Mouse (Mus musculus) embryonic facial prominence, embryonic 14.5 days (tissue): ENCODE data around the gene Hspa12b. TPM values are rescaled to one million over a fixed set of nuclear protein-coding genes. Genes with fewer than 3 reads are reported as not detected.

ENCODE experiments used
- ATAC-seq: fragments of 200-750 bp; cut with Nextera tagmentation; 2 replicates; pipeline ENCODE4 v1.8.0; 2017; ENCODE audit warnings: low read depth, moderate number of reproducible peaks, moderate TSS enrichment
- DNase-seq: peaks from one replicate; pipeline ENCODE4 v3.0.0-alpha.2; 2015; ENCODE audit warnings: low spot score
- H3K27ac ChIP-seq: fragments of 300-500 bp; sonication (generic); replicated peaks from 2 replicates; pipeline ENCODE4 v1.5.1; 2014; ENCODE audit warnings: low read depth, mild to moderate bottlenecking, low read length, moderate library complexity
- H3K27me3 ChIP-seq: fragments of 300-500 bp; sonication (generic); replicated peaks from 2 replicates; pipeline ENCODE4 v1.6.1; 2014; ENCODE audit warnings: low read length; ENCODE audit not compliant: control insufficient read depth, insufficient read depth
- H3K36me3 ChIP-seq: fragments of 300-500 bp; sonication (generic); 2 replicates; pipeline ENCODE4 v1.6.1; 2014; ENCODE audit warnings: low read length, mixed read lengths; ENCODE audit not compliant: control insufficient read depth, insufficient read depth
- H3K4me1 ChIP-seq: fragments of 300-500 bp; sonication (generic); 2 replicates; pipeline ENCODE4 v1.6.1; 2014; ENCODE audit warnings: antibody characterized with exemption, low read length; ENCODE audit not compliant: control insufficient read depth, insufficient read depth
- H3K4me2 ChIP-seq: fragments of 300-500 bp; sonication (generic); 2 replicates; pipeline ENCODE4 v1.6.1; 2014; ENCODE audit warnings: low read depth, mild to moderate bottlenecking, low read length, moderate library complexity, mixed read lengths
- H3K4me3 ChIP-seq: fragments of 300-500 bp; sonication (generic); 2 replicates; pipeline ENCODE4 v1.5.1; 2014; ENCODE audit warnings: low read depth, mild to moderate bottlenecking, low read length
- H3K9ac ChIP-seq: fragments of 300-500 bp; sonication (generic); 2 replicates; pipeline ENCODE4 v1.6.1; 2014; ENCODE audit warnings: low read depth, mild to moderate bottlenecking, low read length, moderate library complexity, mixed read lengths
- H3K9me3 ChIP-seq: fragments of 300-500 bp; sonication (generic); 2 replicates; pipeline ENCODE4 v1.6.1; 2016; ENCODE audit warnings: low read length; ENCODE audit not compliant: control insufficient read depth
- WGBS: fragments of 180-500 bp; shearing (Covaris S2); extraction: QIAGEN DNeasy Blood & Tissue Kit; methylation state at CpG from one replicate; pipeline ENCODE4 v1.1.7; 2014; 5-methylcytosine and 5-hydroxymethylcytosine counted together
- polyA plus RNA-seq: library from polyadenylated mRNA; unstranded; fragments of >200 nt; fragmentation: Nextera tagmentation; extraction: Ambion mirVana; gene quantifications from 2 replicates; pipeline ENCODE4 v1.2.1, GENCODE M21; 2014

Hspa12b gene
- polyA plus RNA-seq, 1 experiment from 2014 or later: 9.2 TPM

GRCm38 (mm10) chr2:131186771-131187601 is 59.9 kb downstream of the Hspa12b start, which contains the start of the genes Cdc25b and Spef1:
Cdc25b (plus strand) TSS chr2:131186949.
Spef1 (minus strand) TSS chr2:131187282.
- Histone ChIP-seq H3K4me1 (peaks cover 30% of the 10 kb centered on the region), H3K9me3 (no peaks in the 10 kb centered on the region), H3K27ac (peak within 1 kb of the TSS; percentile 74), H3K4me2 (peak within 1 kb of the TSS; percentile 77), H3K36me3 (peaks cover 7% of the 10 kb centered on the region), H3K27me3 (no peaks in the 10 kb centered on the region), H3K9ac (peak within 1 kb of the TSS; percentile 78), H3K4me3 (peak within 1 kb of the TSS; percentile 74)
- peak; percentile 93 for DNase-seq
- WGBS: 2% methylated on average over 32 of the region's 43 CpGs
- peak; percentile 90 for ATAC-seq

GRCm38 (mm10) chr2:131187602-131187922 is 60.5 kb downstream of the Hspa12b start:
- DNase-seq: no peak
- Histone ChIP-seq H3K27me3 (no peaks in the 10 kb centered on the region), H3K4me3 (peak overlapping the region; percentile 74), H3K4me1 (peaks cover 30% of the 10 kb centered on the region), H3K27ac (peak overlapping the region; percentile 74; the same call in 1 of the 2 replicates), H3K9me3 (no peaks in the 10 kb centered on the region), H3K9ac (peak overlapping the region; percentile 78), H3K36me3 (peaks cover 13% of the 10 kb centered on the region), H3K4me2 (peak overlapping the region; percentile 77)
- 26% methylated on average over 3 of the region's 3 CpGs for WGBS
- ATAC-seq: no peak

- H3K4me1 ChIP-seq: peaks cover 30% of the 10 kb centered on the region
- no peaks in the 10 kb centered on the region for H3K9me3 ChIP-seq
- ATAC-seq: no peak
- H3K36me3 ChIP-seq: peaks cover 20% of the 10 kb centered on the region
- H3K9ac ChIP-seq: no peak overlapping the region
- no peak for DNase-seq
- H3K4me3 ChIP-seq: no peak overlapping the region
- no peak overlapping the region for H3K27ac ChIP-seq
- H3K27me3 ChIP-seq: no peaks in the 10 kb centered on the region
- 94% methylated on average over 5 of the region's 5 CpGs for WGBS
- peak overlapping the region; percentile 77; the same call in 1 of the 2 replicates for H3K4me2 ChIP-seq
Measured at GRCm38 (mm10) chr2:131188311-131188710, 61.2 kb downstream of the Hspa12b start.

- WGBS: 45% methylated on average over 5 of the region's 5 CpGs
- Histone ChIP-seq H3K9me3 (no peaks in the 10 kb centered on the region), H3K9ac (peak overlapping the region; percentile 8; the same call in 1 of the 2 replicates), H3K4me2 (no peak overlapping the region), H3K27me3 (no peaks in the 10 kb centered on the region), H3K27ac (peak overlapping the region; percentile 70; the same call in 1 of the 2 replicates), H3K36me3 (peaks cover 34% of the 10 kb centered on the region), H3K4me3 (no peak overlapping the region), H3K4me1 (peaks cover 30% of the 10 kb centered on the region)
- ATAC-seq (no peak), DNase-seq (peak; percentile 67)
Measured at GRCm38 (mm10) chr2:131189521-131190309, 62.6 kb downstream of the Hspa12b start.

- no peaks in the 10 kb centered on the region for H3K27me3 ChIP-seq
- H3K4me2 ChIP-seq: no peak overlapping the region
- DNase-seq (peak; percentile 82), ATAC-seq (peak; percentile 46)
- no peaks in the 10 kb centered on the region for H3K9me3 ChIP-seq
- peak overlapping the region; percentile 25 for H3K9ac ChIP-seq
- no peak overlapping the region for H3K4me3 ChIP-seq
- 18% methylated on average over 10 of the region's 10 CpGs for WGBS
- H3K27ac ChIP-seq: peak overlapping the region; percentile 70
- H3K4me1 ChIP-seq: peaks cover 30% of the 10 kb centered on the region
- peaks cover 41% of the 10 kb centered on the region for H3K36me3 ChIP-seq
Measured at GRCm38 (mm10) chr2:131190344-131191004, 63.4 kb downstream of the Hspa12b start.

- no peak for DNase-seq
- H3K36me3 ChIP-seq: peaks cover 46% of the 10 kb centered on the region
- H3K9me3 ChIP-seq: no peaks in the 10 kb centered on the region
- no peaks in the 10 kb centered on the region for H3K27me3 ChIP-seq
- H3K9ac ChIP-seq: peak overlapping the region; percentile 25; the same call in 1 of the 2 replicates
- no peak overlapping the region for H3K4me3 ChIP-seq
- peaks cover 30% of the 10 kb centered on the region for H3K4me1 ChIP-seq
- ATAC-seq: no peak
- H3K4me2 ChIP-seq: no peak overlapping the region
- H3K27ac ChIP-seq: no peak overlapping the region; the same call in 1 of the 2 replicates
- 76% methylated on average over 7 of the region's 7 CpGs for WGBS
Measured at GRCm38 (mm10) chr2:131191005-131191390, 63.9 kb downstream of the Hspa12b start.

Other genes with a start within 250 kb of the Hspa12b start
- gene 4930402H24Rik, start 220.9 kb upstream of the Hspa12b start, polyA plus RNA-seq: 33.0 and 33.3 TPM in 2 replicates
- 9.4 and 11.4 TPM in 2 replicates for gene Atrn, start 220.8 kb upstream of the Hspa12b start, polyA plus RNA-seq
- gene Gfra4, start 84.2 kb upstream of the Hspa12b start, polyA plus RNA-seq: 31.5 and 32.0 TPM in 2 replicates
- 18.4 and 22.7 TPM in 2 replicates for gene Adam33, start 63.5 kb upstream of the Hspa12b start, polyA plus RNA-seq
- gene Siglec1, start 40.5 kb upstream of the Hspa12b start, polyA plus RNA-seq: 0.58 and 0.70 TPM in 2 replicates
- gene Gm11037, start 6.2 kb downstream of the Hspa12b start, polyA plus RNA-seq: not detected in 2 replicates
- gene 1700037H04Rik, start 32.8 kb downstream of the Hspa12b start, polyA plus RNA-seq: 64.6 and 69.4 TPM in 2 replicates
- gene Cenpb, start 52.8 kb downstream of the Hspa12b start, polyA plus RNA-seq: 10.4 and 10.6 TPM in 2 replicates
- gene Cdc25b, start 59.7 kb downstream of the Hspa12b start, polyA plus RNA-seq: 51.2 and 60.8 TPM in 2 replicates
- 5.5 and 9.9 TPM in 2 replicates for gene Spef1, start 60.0 kb downstream of the Hspa12b start, polyA plus RNA-seq
- 23.5 and 25.1 TPM in 2 replicates for gene Ap5s1, start 79.8 kb downstream of the Hspa12b start, polyA plus RNA-seq
- gene Mavs, start 106.8 kb downstream of the Hspa12b start, polyA plus RNA-seq: 18.4 and 19.6 TPM in 2 replicates
- gene Pank2, start 135.2 kb downstream of the Hspa12b start, polyA plus RNA-seq: 36.0 and 40.1 TPM in 2 replicates
- gene Rnf24, start 225.6 kb downstream of the Hspa12b start, polyA plus RNA-seq: 6.2 and 6.9 TPM in 2 replicates